Mouse (Mus musculus): ENCODE measurements around the gene Dpp7. TPM values are rescaled to one million over a fixed set of nuclear protein-coding genes. Genes with fewer than 3 reads are reported as not detected.

Dpp7 gene
- 9.5 and 11.0 TPM in 2 replicates for polyA plus RNA-seq (2012; rRNA removed)

DNA sequence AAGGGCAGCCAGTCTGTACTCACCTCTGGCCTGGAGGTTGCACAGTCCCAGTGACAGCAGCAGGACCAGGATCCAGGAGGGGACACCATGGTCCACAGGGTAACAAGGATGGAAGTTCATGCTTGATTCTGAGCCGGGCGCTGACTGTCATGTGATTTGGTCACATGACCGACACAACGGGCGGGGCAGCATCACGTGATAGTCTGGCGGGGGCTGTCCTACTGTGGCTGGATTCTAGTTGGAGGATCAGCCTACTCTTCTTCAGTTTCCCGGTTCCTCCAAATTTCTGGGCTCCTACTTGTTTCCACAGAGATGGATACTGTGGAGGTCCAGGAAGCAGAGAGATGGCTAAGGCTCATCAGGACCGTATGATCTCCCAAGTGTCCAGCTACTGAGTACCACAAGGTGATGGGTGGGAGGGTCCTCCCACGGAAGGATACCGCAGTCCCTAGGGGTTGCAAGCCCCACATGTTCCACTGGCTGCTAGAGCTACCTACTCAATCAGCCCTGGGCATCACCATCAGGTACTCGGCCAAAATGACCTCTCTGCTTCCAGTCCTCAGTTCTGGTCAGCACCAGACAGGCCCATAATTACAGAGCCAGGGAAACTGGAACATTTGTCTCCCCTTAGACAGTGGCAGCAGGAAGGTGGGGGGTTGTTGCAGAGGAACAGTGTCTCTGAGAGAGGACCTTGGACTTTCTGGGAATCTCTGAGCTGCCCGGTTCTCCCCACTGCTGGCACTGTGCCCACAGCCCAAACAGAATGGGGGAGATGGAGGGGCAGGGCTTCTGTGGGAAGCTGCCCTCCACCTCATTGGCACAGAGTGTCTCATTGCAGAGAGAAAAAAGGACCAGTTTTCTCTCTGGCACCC lies at the start of gene Dpp7:
Dpp7 (minus strand) TSS at position 152 of the 872 bp plus-strand sequence.

DNA sequence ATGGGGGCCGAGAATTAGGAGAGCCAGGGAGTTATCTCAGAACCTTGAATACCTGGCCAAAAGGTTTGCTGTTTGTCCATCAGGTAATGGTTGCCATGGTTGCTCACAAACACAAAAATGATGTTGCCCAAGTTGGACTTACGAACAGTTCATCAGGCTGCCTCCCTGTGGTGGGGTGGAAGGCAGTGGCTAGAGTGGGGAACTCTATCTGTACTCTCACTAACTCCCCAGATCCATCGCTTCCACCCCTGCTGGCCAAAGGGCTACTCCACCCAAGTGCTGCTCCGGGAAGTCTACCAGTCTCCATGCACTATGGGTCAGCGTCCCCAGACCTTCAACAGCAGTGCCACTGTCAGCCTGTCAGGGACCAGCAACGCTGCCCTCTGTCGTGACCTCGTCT lies 42.9 kb upstream of the Dpp7 start, which contains the start of gene Npdc1:
Npdc1 (plus strand) TSS at position 301 of the 400 bp plus-strand sequence.

DNA sequence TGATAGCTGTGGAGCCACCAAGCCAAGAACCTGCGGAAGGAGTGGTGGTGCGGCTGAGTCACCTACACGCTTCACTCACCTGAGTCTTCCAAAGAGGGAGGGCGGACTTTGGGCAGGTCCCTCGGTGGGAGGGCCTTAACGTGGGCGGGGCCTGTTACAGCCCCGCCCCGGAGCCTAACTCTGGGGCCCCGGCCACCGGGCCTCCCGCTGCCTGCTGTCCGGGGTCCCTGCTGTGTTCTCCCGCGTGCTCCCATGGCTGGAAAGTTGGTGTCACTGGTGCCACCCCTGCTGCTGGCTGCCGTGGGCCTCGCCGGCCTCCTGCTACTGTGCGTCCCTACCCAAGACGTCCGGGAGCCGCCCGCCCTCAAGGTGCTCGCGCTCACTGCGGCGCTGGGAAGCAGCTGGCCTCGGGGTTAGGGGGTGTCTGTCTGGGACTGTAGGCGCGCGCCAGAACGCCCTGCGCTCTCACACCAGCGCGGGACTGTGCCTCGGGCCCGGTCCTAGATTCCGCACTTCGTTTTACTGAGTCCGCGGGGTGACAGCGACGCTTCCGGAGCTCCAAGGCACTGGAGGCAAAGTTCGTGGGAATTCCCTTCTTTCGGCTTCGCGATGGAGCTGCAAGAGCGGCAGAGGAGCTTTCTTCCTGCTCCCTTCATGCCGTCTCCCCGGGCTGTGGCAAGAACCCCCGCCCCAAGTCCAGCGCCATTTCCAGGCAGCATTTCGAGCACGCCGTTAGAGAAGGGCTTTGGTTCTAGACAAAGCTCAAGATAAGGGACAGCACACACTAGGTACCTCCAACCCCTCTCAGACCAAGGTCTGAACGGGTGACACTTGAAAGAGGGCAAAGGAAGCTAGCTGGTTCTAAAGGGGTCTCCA lies 39.8 kb upstream of the Dpp7 start, which contains the start of gene Entpd2:
Entpd2 (plus strand) TSS at position 154 of the 876 bp plus-strand sequence.

DNA sequence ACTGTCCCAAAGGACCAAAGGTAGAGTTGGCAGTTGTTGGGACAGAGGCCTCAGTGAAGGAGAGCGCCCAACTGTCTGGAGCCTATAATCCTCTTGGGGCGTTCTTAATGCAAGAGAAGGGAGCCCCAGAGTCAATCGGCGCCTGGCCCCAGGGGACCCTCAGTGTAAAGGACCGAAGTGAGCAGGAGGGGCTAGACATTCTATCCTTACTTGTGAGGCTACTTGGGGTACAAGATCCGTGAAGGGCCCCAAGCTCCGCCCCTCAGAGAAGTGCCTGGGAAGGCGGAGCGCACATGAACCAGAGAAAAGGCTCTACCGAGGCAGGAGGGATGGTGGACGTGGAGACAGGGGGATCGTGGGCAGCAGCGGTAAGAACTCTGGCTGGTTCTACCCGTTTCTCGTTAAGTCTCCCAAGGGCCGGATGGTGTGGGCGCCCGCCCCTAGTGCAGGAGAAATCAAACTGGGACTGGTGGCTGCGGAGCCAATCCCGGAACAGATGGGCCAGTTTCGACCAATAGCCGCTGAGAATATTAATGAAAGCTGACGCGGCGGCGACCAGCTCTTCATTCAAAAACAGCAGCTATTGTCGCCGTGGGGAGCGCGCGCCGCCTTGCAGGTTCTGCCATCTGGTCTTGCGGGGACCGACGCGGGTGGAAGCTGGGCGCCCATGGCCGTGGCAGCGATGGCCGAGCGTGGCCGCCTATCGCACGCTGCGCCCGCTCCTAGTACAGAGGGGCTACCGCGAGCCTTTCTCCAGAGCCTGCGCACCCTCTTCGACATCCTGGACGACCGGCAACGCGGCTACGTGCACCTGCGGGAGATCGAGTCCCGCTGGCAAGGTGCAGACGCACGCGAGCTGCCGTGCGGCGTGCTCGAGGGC lies 15.8 kb upstream of the Dpp7 start, which contains the start of gene Sapcd2:
Sapcd2 (plus strand) TSS at position 558 of the 880 bp plus-strand sequence.

DNA sequence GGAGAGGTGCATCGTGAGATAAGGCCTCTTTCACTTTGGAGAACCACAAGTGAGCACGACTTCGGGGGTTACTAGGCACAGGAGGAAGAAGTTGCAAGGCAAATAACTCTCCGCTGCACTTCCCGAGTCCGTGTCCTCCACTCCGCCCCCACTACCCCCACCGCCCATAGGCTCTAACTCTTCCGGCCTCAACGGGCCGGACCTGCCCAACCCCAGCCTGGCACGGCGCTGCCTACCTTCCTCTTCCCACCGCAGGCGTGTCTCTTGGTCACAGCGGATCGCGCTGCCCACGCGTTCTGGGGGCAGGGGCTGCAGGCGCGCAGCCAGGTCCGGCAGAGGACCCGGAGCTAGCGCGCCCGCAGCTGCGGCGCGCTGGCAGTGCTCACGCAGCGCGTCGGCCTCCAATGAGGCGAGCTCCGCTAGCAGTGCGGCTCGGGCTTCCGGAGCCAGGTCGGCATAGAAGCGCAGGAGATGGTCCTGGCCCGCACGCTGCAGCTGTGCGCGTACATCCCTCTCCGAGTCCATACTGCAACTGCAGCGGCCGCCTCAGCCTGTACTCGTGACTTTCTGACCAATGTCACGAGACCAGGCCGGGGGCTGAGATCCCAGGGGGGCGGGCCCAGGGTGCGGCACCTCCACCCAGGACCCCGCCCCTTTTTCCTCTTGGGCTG lies 9.1 kb upstream of the Dpp7 start, which contains the start of gene Uap1l1:
Uap1l1 (minus strand) TSS at position 592 of the 671 bp plus-strand sequence.

DNA sequence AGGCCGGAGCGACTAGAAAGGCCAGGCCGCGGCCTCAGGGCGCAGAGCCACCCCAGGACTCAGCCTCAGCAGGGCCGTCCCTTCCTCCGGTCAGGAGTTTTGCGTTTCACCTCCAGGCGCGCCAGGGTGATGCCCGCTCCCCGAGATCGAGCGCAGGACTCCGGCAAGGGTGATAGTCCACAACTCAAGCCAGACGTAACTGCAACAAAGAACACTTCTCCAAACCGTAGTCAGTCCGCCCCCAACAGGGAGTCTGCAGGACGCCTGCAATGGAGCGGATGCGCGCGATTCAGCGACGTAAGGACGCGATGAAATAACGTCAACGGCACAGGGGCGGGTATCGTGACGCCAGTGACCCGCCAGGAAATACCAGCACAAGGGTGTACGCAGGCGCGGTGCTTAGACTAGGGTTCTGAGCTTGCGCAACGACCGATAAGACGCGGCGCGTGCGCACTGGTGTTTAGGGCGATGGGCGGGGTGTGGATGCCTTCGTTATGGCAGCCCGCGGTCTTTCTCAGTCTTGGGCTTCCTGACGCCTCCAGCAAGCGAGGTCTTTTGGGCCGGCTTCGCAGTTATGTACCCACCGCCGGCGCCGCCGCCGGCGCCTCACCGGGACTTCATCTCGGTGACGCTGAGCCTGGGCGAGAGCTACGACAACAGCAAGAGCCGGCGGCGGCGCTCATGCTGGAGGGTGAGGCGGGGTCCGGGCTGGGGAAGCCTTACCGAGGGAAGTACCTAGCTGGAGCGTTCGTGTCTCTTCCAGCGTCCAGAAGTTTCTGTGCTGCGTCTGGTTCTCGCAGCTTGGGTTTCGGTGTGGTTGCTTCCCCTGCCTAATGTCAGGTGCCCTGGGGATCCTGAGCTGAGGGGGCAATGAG lies 23.6 kb downstream of the Dpp7 start, which contains the start of gene Man1b1:
Man1b1 (plus strand) TSS at position 53 of the 875 bp plus-strand sequence.

DNA sequence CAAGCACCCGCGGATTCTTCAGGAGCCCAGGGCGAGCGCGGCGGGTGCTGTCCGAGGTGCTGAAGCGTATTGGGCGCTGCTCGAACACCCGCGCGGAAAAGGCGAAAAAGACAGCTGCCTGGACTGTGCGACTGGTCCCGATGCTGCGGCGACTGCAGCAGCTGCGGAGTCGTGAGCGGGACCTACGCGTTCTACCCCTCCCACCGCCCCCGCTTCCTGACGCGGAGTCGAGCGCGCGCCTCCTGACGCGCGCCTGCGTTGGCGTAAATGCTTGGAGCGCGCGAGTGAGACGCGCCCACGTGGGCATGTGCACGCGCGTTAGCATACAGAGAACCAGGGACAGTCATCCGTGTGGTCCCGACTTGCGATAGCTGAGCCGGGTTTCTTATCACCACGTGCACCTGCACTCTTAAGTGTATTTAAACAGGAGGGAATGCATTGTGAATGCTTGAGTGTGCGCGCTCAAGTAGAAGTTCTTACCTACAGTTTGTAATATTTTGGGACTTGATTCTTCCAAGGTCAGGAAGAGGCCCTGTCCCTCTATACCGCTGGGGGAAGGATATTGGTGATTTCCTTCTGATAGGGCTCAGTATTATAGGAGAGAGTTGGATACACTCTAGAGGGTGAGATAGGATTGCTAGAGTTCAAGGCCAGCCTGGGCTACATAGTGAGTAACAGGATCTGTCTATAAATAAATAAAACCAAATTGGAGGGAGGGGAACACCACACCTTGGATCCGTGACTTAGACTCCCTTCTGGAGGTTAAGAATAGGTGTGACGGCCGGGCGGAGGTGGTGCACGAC lies 37.0 kb downstream of the Dpp7 start, which contains the start of gene Grin1:
Grin1 (minus strand) TSS at position 217 of the 803 bp plus-strand sequence.

Other genes starting within 250 kb of the Dpp7 start
- gene Nrarp, start 175.6 kb downstream of the Dpp7 start, polyA plus RNA-seq (2012; rRNA removed): 3.4 and 4.2 TPM in 2 replicates
- gene Tor4a, start 159.5 kb downstream of the Dpp7 start, polyA plus RNA-seq (2012; rRNA removed): 2.9 and 4.0 TPM in 2 replicates
- 16.1 and 18.8 TPM in 2 replicates for gene Nelfb, start 144.9 kb downstream of the Dpp7 start, polyA plus RNA-seq (2012; rRNA removed)
- gene Stpg3, start 141.7 kb downstream of the Dpp7 start, polyA plus RNA-seq (2012; rRNA removed): not detected in 2 replicates
- gene Fam166a, start 137.6 kb downstream of the Dpp7 start, polyA plus RNA-seq (2012; rRNA removed): 0.03 and 1.2 TPM in 2 replicates
- 658 and 704 TPM in 2 replicates for gene Tubb4b, start 131.7 kb downstream of the Dpp7 start, polyA plus RNA-seq (2012; rRNA removed)
- not detected in 2 replicates for gene Slc34a3, start 122.0 kb downstream of the Dpp7 start, polyA plus RNA-seq (2012; rRNA removed)
- gene Rnf224, start 119.6 kb downstream of the Dpp7 start, polyA plus RNA-seq (2012; rRNA removed): 0.02 TPM in 1 of 2 replicates, not detected in the other
- 0.60 and 0.69 TPM in 2 replicates for gene Rnf208, start 114.1 kb downstream of the Dpp7 start, polyA plus RNA-seq (2012; rRNA removed)
- not detected in 2 replicates for gene Cysrt1, start 113.9 kb downstream of the Dpp7 start, polyA plus RNA-seq (2012; rRNA removed)
- 4.7 and 5.3 TPM in 2 replicates for gene AL732309.1, start 109.5 kb downstream of the Dpp7 start, polyA plus RNA-seq (2012; rRNA removed)
- gene Tmem203, start 100.9 kb downstream of the Dpp7 start, polyA plus RNA-seq (2012; rRNA removed): 6.5 and 7.9 TPM in 2 replicates
- gene Tprn, start 93.7 kb downstream of the Dpp7 start, polyA plus RNA-seq (2012; rRNA removed): 2.0 and 3.1 TPM in 2 replicates
- gene Ssna1, start 83.9 kb downstream of the Dpp7 start, polyA plus RNA-seq (2012; rRNA removed): 70.9 and 83.9 TPM in 2 replicates
- 21.4 and 24.9 TPM in 2 replicates for gene Anapc2, start 83.9 kb downstream of the Dpp7 start, polyA plus RNA-seq (2012; rRNA removed)
- not detected in 2 replicates for gene Tmem210, start 68.2 kb downstream of the Dpp7 start, polyA plus RNA-seq (2012; rRNA removed)
- gene Lrrc26, start 66.4 kb downstream of the Dpp7 start, polyA plus RNA-seq (2012; rRNA removed): 0.02 TPM in 1 of 2 replicates, not detected in the other
- 0.02 and 0.03 TPM in 2 replicates for gene Grin1, start 37.2 kb downstream of the Dpp7 start, polyA plus RNA-seq (2012; rRNA removed)
- 5.0 and 8.0 TPM in 2 replicates for gene Man1b1, start 24.0 kb downstream of the Dpp7 start, polyA plus RNA-seq (2012; rRNA removed)
- gene Uap1l1, start 9.3 kb upstream of the Dpp7 start, polyA plus RNA-seq (2012; rRNA removed): 3.3 and 4.3 TPM in 2 replicates
- gene Sapcd2, start 16.0 kb upstream of the Dpp7 start, polyA plus RNA-seq (2012; rRNA removed): 18.3 and 19.0 TPM in 2 replicates
- 0.18 and 0.22 TPM in 2 replicates for gene Entpd2, start 39.5 kb upstream of the Dpp7 start, polyA plus RNA-seq (2012; rRNA removed)
- gene Npdc1, start 43.0 kb upstream of the Dpp7 start, polyA plus RNA-seq (2012; rRNA removed): 3.2 and 3.7 TPM in 2 replicates
- 0.37 and 0.68 TPM in 2 replicates for gene Fut7, start 66.9 kb upstream of the Dpp7 start, polyA plus RNA-seq (2012; rRNA removed)
- 1.9 and 2.4 TPM in 2 replicates for gene Abca2, start 72.3 kb upstream of the Dpp7 start, polyA plus RNA-seq (2012; rRNA removed)
- 0.14 and 0.23 TPM in 2 replicates for gene Clic3, start 100.5 kb upstream of the Dpp7 start, polyA plus RNA-seq (2012; rRNA removed)
- gene Paxx, start 104.7 kb upstream of the Dpp7 start, polyA plus RNA-seq (2012; rRNA removed): 7.5 and 7.9 TPM in 2 replicates
- 0.21 TPM in 2 replicates for gene Ptgds, start 113.7 kb upstream of the Dpp7 start, polyA plus RNA-seq (2012; rRNA removed)
- gene Lcn12, start 137.6 kb upstream of the Dpp7 start, polyA plus RNA-seq (2012; rRNA removed): not detected in 2 replicates
- gene Fbxw5, start 144.4 kb upstream of the Dpp7 start, polyA plus RNA-seq (2012; rRNA removed): 4.5 and 8.5 TPM in 2 replicates
- gene C8g, start 145.4 kb upstream of the Dpp7 start, polyA plus RNA-seq (2012; rRNA removed): 19.1 and 24.6 TPM in 2 replicates
- 5.3 and 6.8 TPM in 2 replicates for gene Traf2, start 190.6 kb upstream of the Dpp7 start, polyA plus RNA-seq (2012; rRNA removed)
- gene Edf1, start 201.5 kb upstream of the Dpp7 start, polyA plus RNA-seq (2012; rRNA removed): 107 and 113 TPM in 2 replicates
- 6.2 and 6.3 TPM in 2 replicates for gene Mamdc4, start 218.5 kb upstream of the Dpp7 start, polyA plus RNA-seq (2012; rRNA removed)
- gene Phpt1, start 218.9 kb upstream of the Dpp7 start, polyA plus RNA-seq (2012; rRNA removed): 32.3 and 33.8 TPM in 2 replicates
- gene Ajm1, start 225.4 kb upstream of the Dpp7 start, polyA plus RNA-seq (2012; rRNA removed): 0.02 and 0.06 TPM in 2 replicates